Mouse (Mus musculus) E14TG2a.4 (cell line): ENCODE measurements around the gene Guca2b.

Experiments
- H3K27me3 ChIP-seq: 2 replicates; pipeline ENCODE4 v1.6.1; 2014; ENCODE audit warnings: low read length, control low read depth; ENCODE audit not compliant: insufficient read depth
- H3K36me3 ChIP-seq: 2 replicates; pipeline ENCODE4 v1.6.1; 2014; ENCODE audit warnings: low read length, control low read depth; ENCODE audit not compliant: insufficient read depth
- H3K4me1 ChIP-seq: replicated peaks from 2 replicates; pipeline ENCODE4 v1.6.1; 2014; ENCODE audit warnings: low read depth, low read length, control low read depth
- H3K4me3 ChIP-seq: replicated peaks from 2 replicates; pipeline ENCODE4 v1.5.1; 2014; ENCODE audit warnings: mild to moderate bottlenecking, low read length
- H3K9me3 ChIP-seq: 2 replicates; pipeline ENCODE4 v1.6.1; 2014; ENCODE audit warnings: low read length, control low read depth
- CTCF ChIP-seq: conservative IDR thresholded peaks from 2 replicates; pipeline ENCODE4 v1.5.1; 2014; ENCODE audit warnings: low read length
- NANOG ChIP-seq: IDR thresholded peaks from 2 replicates; pipeline ENCODE4 v1.6.1; 2014; ENCODE audit warnings: borderline replicate concordance, low read length, mixed read lengths
- POU5F1 ChIP-seq: IDR thresholded peaks from 2 replicates; pipeline ENCODE4 v1.6.1; 2014; ENCODE audit warnings: low read length, borderline replicate concordance

Guca2b gene

GRCm38 (mm10) chr4:119665166-119665565 is 6.4 kb upstream of the Guca2b start:
- Histone ChIP-seq H3K9me3 (no peaks in the 10 kb centered on the region), H3K27me3 (peaks cover 12% of the 10 kb centered on the region), H3K4me3 (no peak overlapping the region), H3K4me1 (peaks cover 9% of the 10 kb centered on the region), H3K36me3 (no peaks in the 10 kb centered on the region)
- TF ChIP-seq NANOG = no peak
- no peak for TF ChIP-seq POU5F1
- no peak for TF ChIP-seq CTCF

DNA sequence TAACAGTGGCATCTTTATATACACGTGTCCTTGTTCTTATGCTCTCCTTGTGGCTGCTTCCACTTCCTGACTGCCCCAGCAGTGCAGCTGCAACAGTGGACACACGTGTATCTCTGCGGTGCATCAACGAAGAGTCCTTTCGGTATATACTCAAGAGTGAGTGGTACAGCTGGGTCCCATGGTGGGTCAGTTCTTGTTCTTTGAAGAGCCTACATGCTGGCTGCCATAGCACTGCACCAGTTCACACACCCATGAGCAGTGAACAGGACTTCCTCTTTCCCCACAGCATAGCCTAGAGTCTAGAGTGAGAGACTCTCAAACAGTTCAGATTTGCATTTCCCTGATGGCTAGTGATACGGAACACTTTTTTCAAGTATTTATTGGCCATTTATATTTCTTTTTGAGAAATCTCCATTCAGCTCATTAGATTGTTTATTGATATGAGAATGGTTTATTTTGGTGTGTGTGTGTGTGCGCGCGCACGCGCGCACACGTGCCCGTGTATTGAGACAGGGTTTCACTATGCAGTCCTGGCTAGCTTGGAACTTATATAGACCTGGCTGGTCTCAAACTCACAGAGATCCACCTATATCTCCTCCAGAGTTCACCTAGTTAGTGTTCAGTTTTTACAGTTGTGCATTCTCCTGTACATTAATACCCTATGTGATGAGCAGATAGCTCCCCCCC is 4.8 kb upstream of the Guca2b start:
- peaks cover 5% of the 10 kb centered on the region; the same call in 1 of the 2 replicates for H3K27me3 ChIP-seq
- no peak overlapping the region for H3K4me3 ChIP-seq
- no peak for TF ChIP-seq POU5F1
- no peak for TF ChIP-seq CTCF
- TF ChIP-seq NANOG = no peak
- no peaks in the 10 kb centered on the region for H3K36me3 ChIP-seq
- H3K4me1 ChIP-seq = peaks cover 8% of the 10 kb centered on the region
- no peaks in the 10 kb centered on the region for H3K9me3 ChIP-seq

GRCm38 (mm10) chr4:119662976-119663375 is 4.2 kb upstream of the Guca2b start:
- Histone ChIP-seq H3K36me3 (no peaks in the 10 kb centered on the region), H3K4me3 (no peak overlapping the region), H3K27me3 (peaks cover 9% of the 10 kb centered on the region; the same call in 1 of the 2 replicates), H3K9me3 (no peaks in the 10 kb centered on the region), H3K4me1 (peaks cover 8% of the 10 kb centered on the region)
- TF ChIP-seq POU5F1 (no peak), CTCF (no peak), NANOG (no peak)

GRCm38 (mm10) chr4:119662151-119662550 is 3.4 kb upstream of the Guca2b start:
- Histone ChIP-seq H3K36me3 (no peaks in the 10 kb centered on the region), H3K4me1 (peaks cover 8% of the 10 kb centered on the region), H3K4me3 (no peak overlapping the region), H3K27me3 (peaks cover 16% of the 10 kb centered on the region), H3K9me3 (no peaks in the 10 kb centered on the region)
- TF ChIP-seq POU5F1 (no peak), NANOG (no peak), CTCF (no peak)

DNA sequence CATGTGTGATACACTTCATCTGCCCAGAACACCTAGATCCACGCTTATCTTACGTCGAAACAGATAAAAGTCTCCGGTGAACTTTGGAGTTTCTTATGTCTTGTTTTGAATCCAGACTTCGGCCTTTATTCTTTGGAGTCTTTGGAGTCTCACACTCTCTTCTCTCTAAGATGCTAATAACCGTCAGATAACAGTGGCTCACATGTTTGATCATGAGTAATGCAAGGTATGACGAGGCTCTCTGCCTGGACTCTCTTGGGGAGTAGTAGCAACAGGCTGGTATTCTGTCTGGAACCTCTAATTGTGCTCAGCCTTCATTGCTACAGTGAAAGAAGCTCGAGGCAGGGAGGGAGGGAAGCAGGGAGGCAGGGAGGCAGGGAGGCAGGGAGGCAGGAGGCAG is 1.3 kb upstream of the Guca2b start:
- peaks cover 27% of the 10 kb centered on the region for H3K27me3 ChIP-seq
- H3K36me3 ChIP-seq = no peaks in the 10 kb centered on the region
- H3K9me3 ChIP-seq = no peaks in the 10 kb centered on the region
- no peak overlapping the region for H3K4me3 ChIP-seq
- TF ChIP-seq CTCF (no peak), POU5F1 (no peak), NANOG (no peak)
- H3K4me1 ChIP-seq = no peaks in the 10 kb centered on the region

DNA sequence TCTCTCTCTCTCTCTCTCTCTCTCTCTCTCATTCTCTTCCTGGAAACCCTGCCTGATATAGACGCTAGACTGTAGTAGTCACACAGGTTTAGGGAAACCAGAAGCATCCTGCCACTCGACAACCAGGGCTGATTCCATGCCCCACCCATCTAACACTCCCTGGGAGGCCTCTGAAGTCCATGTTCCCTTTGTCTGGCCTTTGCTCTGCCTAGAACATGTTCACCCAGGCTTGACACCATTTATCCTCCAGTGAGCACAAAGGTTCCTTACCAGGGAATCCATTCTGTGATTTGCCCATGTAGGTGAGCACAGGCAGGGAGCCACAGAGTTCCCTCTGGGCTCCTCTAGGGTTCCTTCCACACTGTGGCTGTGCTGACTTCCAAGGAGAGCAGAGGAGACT is 508 bp downstream of the Guca2b start:
- Histone ChIP-seq H3K4me3 (no peak overlapping the region), H3K36me3 (no peaks in the 10 kb centered on the region), H3K4me1 (no peaks in the 10 kb centered on the region), H3K9me3 (peaks cover 4% of the 10 kb centered on the region), H3K27me3 (peaks cover 27% of the 10 kb centered on the region)
- TF ChIP-seq POU5F1 = no peak
- TF ChIP-seq CTCF = no peak
- TF ChIP-seq NANOG = no peak

GRCm38 (mm10) chr4:119657011-119657410 is 1.7 kb downstream of the Guca2b start:
- H3K36me3 ChIP-seq = no peaks in the 10 kb centered on the region
- peaks cover 27% of the 10 kb centered on the region for H3K27me3 ChIP-seq
- peaks cover 10% of the 10 kb centered on the region for H3K9me3 ChIP-seq
- no peak for TF ChIP-seq NANOG
- no peak for TF ChIP-seq POU5F1
- no peak for TF ChIP-seq CTCF
- no peaks in the 10 kb centered on the region for H3K4me1 ChIP-seq
- H3K4me3 ChIP-seq = no peak overlapping the region

- H3K36me3 ChIP-seq = no peaks in the 10 kb centered on the region
- TF ChIP-seq CTCF = peak; percentile 12; the same call in 1 of the 2 replicates
- no peak for TF ChIP-seq POU5F1
- TF ChIP-seq NANOG = peak; percentile 60; the same call in 1 of the 2 replicates
- peaks cover 10% of the 10 kb centered on the region for H3K4me1 ChIP-seq
- no peak overlapping the region for H3K4me3 ChIP-seq
- H3K27me3 ChIP-seq = peaks cover 5% of the 10 kb centered on the region; the same call in 1 of the 2 replicates
- peaks cover 16% of the 10 kb centered on the region for H3K9me3 ChIP-seq
These were observed 16.1 kb downstream of the Guca2b start for GRCm38 (mm10) chr4:119642666-119643065.

GRCm38 (mm10) chr4:119638656-119639055 is 20.1 kb downstream of the Guca2b start:
- Histone ChIP-seq H3K36me3 (no peaks in the 10 kb centered on the region), H3K4me3 (no peak overlapping the region), H3K27me3 (peaks cover 5% of the 10 kb centered on the region; the same call in 1 of the 2 replicates), H3K9me3 (peaks cover 16% of the 10 kb centered on the region), H3K4me1 (peaks cover 48% of the 10 kb centered on the region)
- TF ChIP-seq CTCF (no peak), POU5F1 (no peak), NANOG (no peak)
